Mouse (Mus musculus) forebrain, embryonic 15.5 days (tissue): Measurements from ENCODE around the gene Heatr6. TPM values are rescaled to one million over a fixed set of nuclear protein-coding genes. Genes with fewer than 3 reads are reported as not detected.

Experiments
- ATAC-seq: fragments of 200-750 bp; cut with Nextera tagmentation; replicated peaks from 2 replicates; pipeline ENCODE4 v1.8.0; 2017; ENCODE audit warnings: mild to moderate bottlenecking, moderate TSS enrichment, moderate library complexity
- H3K27ac ChIP-seq: fragments of 300-500 bp; sonication (generic); replicated peaks from 2 replicates; pipeline ENCODE4 v1.5.1; 2015; ENCODE audit warnings: mild to moderate bottlenecking, inconsistent platforms
- H3K27me3 ChIP-seq: fragments of 300-500 bp; sonication (generic); 2 replicates; pipeline ENCODE4 v1.6.1; 2015; ENCODE audit warnings: inconsistent platforms
- H3K36me3 ChIP-seq: fragments of 300-500 bp; sonication (generic); 2 replicates; pipeline ENCODE4 v1.6.1; 2015; ENCODE audit warnings: mild to moderate bottlenecking, inconsistent platforms
- H3K4me1 ChIP-seq: fragments of 300-500 bp; sonication (generic); 2 replicates; pipeline ENCODE4 v1.6.1; 2015; ENCODE audit warnings: inconsistent platforms
- H3K4me2 ChIP-seq: fragments of 300-500 bp; sonication (generic); replicated peaks from 2 replicates; pipeline ENCODE4 v1.6.1; 2015; ENCODE audit warnings: mild to moderate bottlenecking, inconsistent platforms
- H3K4me3 ChIP-seq: fragments of 300-500 bp; sonication (generic); 2 replicates; pipeline ENCODE4 v1.5.1; 2015; ENCODE audit warnings: mild to moderate bottlenecking, inconsistent platforms
- H3K9ac ChIP-seq: fragments of 300-500 bp; sonication (generic); replicated peaks from 2 replicates; pipeline ENCODE4 v1.6.1; 2015; ENCODE audit warnings: mild to moderate bottlenecking, inconsistent platforms
- H3K9me3 ChIP-seq: fragments of 300-500 bp; sonication (generic); 2 replicates; pipeline ENCODE4 v1.6.1; 2016; ENCODE audit warnings: inconsistent platforms
- WGBS: fragments of 180-500 bp; shearing (Covaris S2); methylation state at CpG from one replicate; pipeline ENCODE4 v1.1.7; 2015; ENCODE audit warnings: mixed read lengths; 5-methylcytosine and 5-hydroxymethylcytosine counted together
- polyA plus RNA-seq: library from polyadenylated mRNA; unstranded; fragments of >200 nt; fragmentation: Nextera tagmentation; extraction: Ambion mirVana; gene quantifications from 2 replicates; pipeline ENCODE4 v1.2.1, GENCODE M21; 2015

The Heatr6 gene
- polyA plus RNA-seq, 1 experiment from 2014 or later, result 42.4 TPM

- Histone ChIP-seq H3K27ac (no peak overlapping the region), H3K4me2 (no peak overlapping the region), H3K9ac (no peak overlapping the region), H3K27me3 (no peaks in the 10 kb centered on the region), H3K36me3 (no peaks in the 10 kb centered on the region), H3K4me3 (no peak overlapping the region), H3K9me3 (no peaks in the 10 kb centered on the region), H3K4me1 (peaks cover 7% of the 10 kb centered on the region)
- 77% methylated on average over 4 of the region's 4 CpGs for WGBS
- ATAC-seq, result no peak
Measured at GRCm38 (mm10) chr11:83791133-83791532, 37.6 kb downstream of the Heatr6 start.

GRCm38 (mm10) chr11:83792316-83792914 lies 38.9 kb downstream of the Heatr6 start:
- no peak overlapping the region for H3K4me2 ChIP-seq
- no peak overlapping the region for H3K4me3 ChIP-seq
- no peak for ATAC-seq
- H3K27me3 ChIP-seq, result no peaks in the 10 kb centered on the region
- H3K36me3 ChIP-seq, result no peaks in the 10 kb centered on the region
- no peak overlapping the region for H3K27ac ChIP-seq
- WGBS, result 86% methylated on average over 12 of the region's 12 CpGs
- no peak overlapping the region for H3K9ac ChIP-seq
- H3K4me1 ChIP-seq, result peaks cover 16% of the 10 kb centered on the region
- no peaks in the 10 kb centered on the region for H3K9me3 ChIP-seq

- Histone ChIP-seq H3K27ac (no peak overlapping the region), H3K9me3 (no peaks in the 10 kb centered on the region), H3K4me1 (peaks cover 16% of the 10 kb centered on the region), H3K27me3 (no peaks in the 10 kb centered on the region), H3K4me3 (no peak overlapping the region), H3K9ac (no peak overlapping the region), H3K36me3 (no peaks in the 10 kb centered on the region), H3K4me2 (no peak overlapping the region)
- 86% methylated on average over 14 of the region's 14 CpGs for WGBS
- ATAC-seq, result no peak
Measured at GRCm38 (mm10) chr11:83793264-83793663, 39.8 kb downstream of the Heatr6 start.

- ATAC-seq, result peak; percentile 88
- no peaks in the 10 kb centered on the region for H3K9me3 ChIP-seq
- H3K4me2 ChIP-seq, result no peak overlapping the region
- H3K4me3 ChIP-seq, result no peak overlapping the region
- H3K4me1 ChIP-seq, result peaks cover 16% of the 10 kb centered on the region
- H3K27me3 ChIP-seq, result no peaks in the 10 kb centered on the region
- no peak overlapping the region for H3K9ac ChIP-seq
- WGBS, result 18% methylated on average over 6 of the region's 6 CpGs
- 0 out of 2 replicates have a peak overlapping the region, but pooled peaks have one; percentile 16 for H3K27ac ChIP-seq
- H3K36me3 ChIP-seq, result no peaks in the 10 kb centered on the region
Measured at GRCm38 (mm10) chr11:83796112-83796511, 42.6 kb downstream of the Heatr6 start.

- no peaks in the 10 kb centered on the region for H3K9me3 ChIP-seq
- no peak for ATAC-seq
- WGBS, result 80% methylated on average over 10 of the region's 10 CpGs
Measured at GRCm38 (mm10) chr11:83796980-83797608, 43.6 kb downstream of the Heatr6 start.

GRCm38 (mm10) chr11:83799871-83800430 lies 46.5 kb downstream of the Heatr6 start:
- H3K4me2 ChIP-seq, result no peak overlapping the region
- no peaks in the 10 kb centered on the region for H3K27me3 ChIP-seq
- no peak for ATAC-seq
- no peak overlapping the region for H3K27ac ChIP-seq
- H3K4me3 ChIP-seq, result no peak overlapping the region
- H3K9me3 ChIP-seq, result no peaks in the 10 kb centered on the region
- H3K4me1 ChIP-seq, result peaks cover 16% of the 10 kb centered on the region
- H3K36me3 ChIP-seq, result no peaks in the 10 kb centered on the region
- H3K9ac ChIP-seq, result no peak overlapping the region
- WGBS, result 78% methylated on average over 12 of the region's 12 CpGs

More at GRCm38 (mm10) chr11:83796980-83797608, 43.6 kb downstream of the Heatr6 start:
- Histone ChIP-seq H3K27me3 (no peaks in the 10 kb centered on the region), H3K27ac (no peak overlapping the region), H3K4me2 (no peak overlapping the region), H3K9ac (no peak overlapping the region), H3K4me3 (no peak overlapping the region), H3K36me3 (no peaks in the 10 kb centered on the region), H3K4me1 (peaks cover 16% of the 10 kb centered on the region)

- WGBS, result 69% methylated on average over 8 of the region's 8 CpGs
- Histone ChIP-seq H3K9me3 (no peaks in the 10 kb centered on the region), H3K36me3 (no peaks in the 10 kb centered on the region), H3K9ac (no peak overlapping the region), H3K4me2 (no peak overlapping the region), H3K4me3 (no peak overlapping the region), H3K4me1 (no peaks in the 10 kb centered on the region), H3K27ac (no peak overlapping the region), H3K27me3 (no peaks in the 10 kb centered on the region)
- ATAC-seq, result no peak
Measured at GRCm38 (mm10) chr11:83802166-83802565, 48.7 kb downstream of the Heatr6 start.

- Histone ChIP-seq H3K4me1 (no peaks in the 10 kb centered on the region), H3K9me3 (no peaks in the 10 kb centered on the region), H3K4me3 (no peak overlapping the region), H3K9ac (no peak overlapping the region), H3K27me3 (no peaks in the 10 kb centered on the region), H3K36me3 (no peaks in the 10 kb centered on the region), H3K4me2 (no peak overlapping the region), H3K27ac (no peak overlapping the region)
- WGBS, result 90% methylated on average over 4 of the region's 4 CpGs
- ATAC-seq, result no peak
Measured at GRCm38 (mm10) chr11:83802581-83802980, 49.1 kb downstream of the Heatr6 start.

GRCm38 (mm10) chr11:83810441-83810840 lies 56.9 kb downstream of the Heatr6 start:
- Histone ChIP-seq H3K27me3 (no peaks in the 10 kb centered on the region), H3K4me3 (no peak overlapping the region), H3K9me3 (no peaks in the 10 kb centered on the region), H3K27ac (no peak overlapping the region), H3K36me3 (no peaks in the 10 kb centered on the region), H3K4me2 (no peak overlapping the region), H3K9ac (no peak overlapping the region), H3K4me1 (no peaks in the 10 kb centered on the region)
- no peak for ATAC-seq
- WGBS, result 79% methylated on average over 8 of the region's 8 CpGs

- H3K36me3 ChIP-seq, result no peaks in the 10 kb centered on the region
- 89% methylated on average over 5 of the region's 5 CpGs for WGBS
Measured at GRCm38 (mm10) chr11:83815191-83815590, 61.7 kb downstream of the Heatr6 start.

GRCm38 (mm10) chr11:83815628-83816027 lies 62.1 kb downstream of the Heatr6 start:
- Histone ChIP-seq H3K4me2 (no peak overlapping the region), H3K9me3 (no peaks in the 10 kb centered on the region), H3K27me3 (no peaks in the 10 kb centered on the region), H3K27ac (no peak overlapping the region), H3K4me3 (no peak overlapping the region), H3K36me3 (no peaks in the 10 kb centered on the region), H3K9ac (no peak overlapping the region), H3K4me1 (peaks cover 3% of the 10 kb centered on the region; the same call in 1 of the 2 replicates)
- no peak for ATAC-seq
- 7% methylated on average over 9 of the region's 9 CpGs for WGBS

More at GRCm38 (mm10) chr11:83815191-83815590, 61.7 kb downstream of the Heatr6 start:
- no peak for ATAC-seq
- H3K27ac ChIP-seq, result no peak overlapping the region
- H3K9me3 ChIP-seq, result no peaks in the 10 kb centered on the region
- no peak overlapping the region for H3K9ac ChIP-seq
- no peak overlapping the region for H3K4me3 ChIP-seq
- H3K4me2 ChIP-seq, result no peak overlapping the region
- H3K27me3 ChIP-seq, result no peaks in the 10 kb centered on the region
- peaks cover 3% of the 10 kb centered on the region; the same call in 1 of the 2 replicates for H3K4me1 ChIP-seq

- H3K27ac ChIP-seq, result no peak overlapping the region
- no peaks in the 10 kb centered on the region for H3K9me3 ChIP-seq
- H3K4me1 ChIP-seq, result peaks cover 3% of the 10 kb centered on the region; the same call in 1 of the 2 replicates
- H3K9ac ChIP-seq, result no peak overlapping the region
- H3K27me3 ChIP-seq, result no peaks in the 10 kb centered on the region
- WGBS, result 46% methylated on average over 6 of the region's 6 CpGs
- H3K36me3 ChIP-seq, result no peaks in the 10 kb centered on the region
- no peak overlapping the region for H3K4me2 ChIP-seq
- ATAC-seq, result no peak
- H3K4me3 ChIP-seq, result no peak overlapping the region
Measured at GRCm38 (mm10) chr11:83817048-83817447, 63.6 kb downstream of the Heatr6 start.
